Mouse (Mus musculus): ENCODE results near the gene Ncmap.

DNA sequence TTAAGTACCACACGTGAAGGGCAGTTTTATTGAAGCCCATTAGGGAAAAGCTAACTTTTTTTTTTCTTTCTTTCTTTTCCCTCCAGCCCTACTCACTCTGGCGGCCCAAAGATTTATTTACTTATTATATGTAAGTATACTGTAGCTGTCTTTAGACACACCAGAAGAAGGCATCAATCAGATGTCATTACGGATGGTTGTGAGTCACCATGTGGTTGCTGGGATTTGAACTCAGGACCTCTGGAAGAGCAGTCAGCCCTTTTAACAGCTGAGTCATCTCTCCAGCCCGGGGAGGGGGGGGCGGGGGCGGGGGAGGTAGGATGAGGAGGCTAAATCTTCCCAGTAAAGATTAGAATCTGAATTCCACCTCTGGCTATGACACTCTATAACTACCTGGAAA lies 4.6 kb downstream of the Ncmap start:
- TF ChIP-seq SIN3A (IDR thresholded peaks at IDR 0.05; ENCODE audit: low read length) (no peak), CTCF (conservative IDR thresholded peaks at IDR 0.05 in 1 of 2, IDR thresholded peaks at IDR 0.05 in 1 of 2; ENCODE audit: low read depth in 2 of 2, low read length in 2 of 2) (no peak)

All from CH12.LX (cell line).